Mouse (Mus musculus): ENCODE results near the gene Gm20547. TPM values are rescaled to one million over a fixed set of nuclear protein-coding genes. Genes with fewer than 3 reads are reported as not detected.
"Not testable (repeated sequence)": the region's sequence is repeated elsewhere in the genome, so short reads cannot be mapped to it uniquely, and the experiment has no call there.

The Gm20547 gene
- polyA plus RNA-seq, 1 experiment: not detected

DNA sequence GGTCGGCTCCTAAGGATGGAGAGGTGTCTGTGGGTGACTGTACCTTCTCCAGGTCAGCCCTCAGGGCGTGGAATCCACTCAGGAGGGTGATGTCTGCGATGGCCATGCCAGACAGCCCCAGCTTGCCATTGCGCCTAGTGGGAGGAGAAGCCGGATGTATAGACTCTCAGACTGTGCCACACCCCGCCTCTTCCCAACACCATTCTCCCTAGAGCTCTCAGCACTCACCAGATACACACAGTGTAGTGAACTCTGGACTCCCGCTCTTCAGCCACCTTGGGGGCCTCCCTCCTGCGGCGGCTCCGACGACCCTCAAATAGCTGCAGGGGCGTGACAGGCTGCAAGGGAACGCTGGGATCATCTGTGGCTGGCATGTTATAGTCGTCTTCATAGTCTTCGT, 70.6 kb downstream of the Gm20547 start:
- no peak for DNase-seq (ENCODE audit: low read depth)
- TF ChIP-seq CTCF (IDR thresholded peaks at IDR 0.05; ENCODE audit: borderline replicate concordance, extremely low read depth, insufficient read depth, insufficient read length): no peak
- TF ChIP-seq POLR2A (IDR thresholded peaks at IDR 0.05; ENCODE audit: borderline replicate concordance, extremely low read depth, insufficient read depth, insufficient read length, poor library complexity, severe bottlenecking): no peak

DNA sequence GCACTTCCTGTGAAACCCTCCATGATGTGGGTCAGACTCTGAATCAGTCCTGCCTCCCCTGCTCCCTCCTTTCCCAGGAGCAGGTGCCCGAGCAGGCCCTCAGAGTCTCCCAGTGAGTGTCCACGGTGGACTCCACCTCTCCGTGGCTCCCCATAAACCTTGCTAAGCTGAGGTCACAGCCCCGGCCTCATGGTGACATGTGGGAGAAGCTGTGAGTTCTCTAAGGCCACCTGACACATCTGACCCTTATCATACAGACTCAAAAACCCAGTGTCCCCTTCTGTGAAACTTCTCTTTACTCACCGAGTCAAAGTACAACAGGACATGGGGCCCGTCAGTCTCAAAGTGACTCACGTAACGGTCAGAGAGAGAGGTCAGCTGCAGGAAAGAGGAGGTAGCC, 71.0 kb downstream of the Gm20547 start:
- not testable (repeated sequence) for DNase-seq (ENCODE audit: low read depth)

DNA sequence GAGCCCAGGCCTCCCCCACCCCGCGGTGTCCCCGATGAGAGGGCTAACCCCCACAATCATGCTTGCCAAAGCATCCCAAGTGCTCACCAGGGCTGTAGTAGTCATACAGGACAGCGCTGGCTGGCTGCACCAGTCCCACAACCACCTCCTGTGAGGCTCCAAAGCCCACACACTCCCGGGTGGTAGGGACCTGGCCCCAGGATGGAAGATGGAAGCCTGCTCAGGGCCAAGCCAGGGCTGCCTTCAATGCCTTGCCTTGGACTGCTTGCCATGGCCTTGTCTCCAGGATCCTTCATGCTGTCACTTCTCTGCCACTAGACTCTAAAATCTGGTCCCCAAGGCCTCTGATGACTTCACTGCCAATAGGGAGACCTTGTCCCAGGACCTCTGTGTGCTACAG, 71.4 kb downstream of the Gm20547 start:
- not testable (repeated sequence) for DNase-seq (ENCODE audit: low read depth)

DNA sequence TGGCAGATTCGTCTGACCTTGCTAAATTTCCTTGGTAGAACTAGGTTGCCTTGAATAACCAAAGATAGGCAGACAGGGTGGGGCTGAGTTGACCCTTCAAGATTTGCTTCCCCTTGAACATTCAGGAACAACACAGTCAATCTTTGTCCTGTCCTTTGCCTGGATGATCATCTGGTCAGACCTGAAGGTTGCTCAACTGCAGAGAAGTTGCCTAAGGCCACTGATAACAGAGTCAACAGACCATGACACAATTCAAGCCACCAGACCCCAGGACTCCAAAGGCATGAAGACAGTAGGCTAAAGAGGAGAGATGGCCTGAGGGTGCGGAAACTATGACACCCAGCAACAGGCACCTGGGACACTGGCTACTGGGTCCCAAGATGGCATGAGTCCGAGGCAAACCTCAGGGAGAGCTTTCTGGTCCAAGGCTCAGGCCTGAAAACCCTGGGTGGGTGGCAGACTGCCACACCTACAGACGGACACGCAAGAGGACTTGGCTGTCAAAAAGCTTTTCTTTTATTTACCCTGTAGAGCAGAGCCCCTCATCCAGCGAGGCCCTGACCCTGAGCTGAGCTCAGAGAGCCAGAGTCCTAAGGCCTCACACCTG, 73.1 kb downstream of the Gm20547 start:
- TF ChIP-seq POLR2A (IDR thresholded peaks at IDR 0.05; ENCODE audit: borderline replicate concordance, extremely low read depth, insufficient read depth, insufficient read length, poor library complexity, severe bottlenecking) (no peak), CTCF (IDR thresholded peaks at IDR 0.05; ENCODE audit: borderline replicate concordance, extremely low read depth, insufficient read depth, insufficient read length) (no peak)
- no peak for DNase-seq (ENCODE audit: low read depth)

DNA sequence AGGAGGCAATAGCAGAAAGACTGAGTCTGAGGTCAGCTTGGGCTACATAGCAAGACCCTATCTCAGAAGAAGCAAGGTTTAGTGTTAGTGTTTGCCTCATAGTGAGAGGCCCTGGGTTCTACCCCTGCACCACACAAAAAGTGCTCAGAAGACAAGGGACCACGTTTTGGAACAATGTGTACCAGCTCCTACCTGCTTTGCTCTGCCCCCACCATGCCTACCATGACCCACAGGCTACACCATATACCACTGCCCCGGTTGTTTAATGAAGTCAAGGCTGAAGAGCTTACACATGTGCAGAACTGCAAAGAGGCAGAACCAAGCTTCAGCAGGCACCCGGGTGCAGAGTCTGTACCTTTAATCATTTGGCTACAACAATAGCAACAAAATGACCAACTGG, 74.7 kb downstream of the Gm20547 start:
- TF ChIP-seq CTCF (IDR thresholded peaks at IDR 0.05; ENCODE audit: borderline replicate concordance, extremely low read depth, insufficient read depth, insufficient read length): no peak
- no peak for TF ChIP-seq POLR2A (IDR thresholded peaks at IDR 0.05; ENCODE audit: borderline replicate concordance, extremely low read depth, insufficient read depth, insufficient read length, poor library complexity, severe bottlenecking)
- DNase-seq (ENCODE audit: low read depth): no peak

Other genes starting within 250 kb of the Gm20547 start
- 3.8 and 6.8 TPM in 2 replicates for gene Fkbpl, start 237.3 kb downstream of the Gm20547 start, polyA plus RNA-seq (2012; rRNA removed)
- 113 and 133 TPM in 2 replicates for gene Atf6b, start 234.9 kb downstream of the Gm20547 start, polyA plus RNA-seq (2012; rRNA removed)
- gene Tnxb, start 211.5 kb downstream of the Gm20547 start, polyA plus RNA-seq (2012; rRNA removed): 0.33 and 0.70 TPM in 2 replicates
- gene C4b, start 138.2 kb downstream of the Gm20547 start, polyA plus RNA-seq (2012; rRNA removed): 0.04 TPM in 2 replicates
- gene Cyp21a1, start 77.5 kb downstream of the Gm20547 start, polyA plus RNA-seq (2012; rRNA removed): 0.04 TPM in 2 replicates
- 57.1 and 75.0 TPM in 2 replicates for gene Stk19, start 45.1 kb downstream of the Gm20547 start, polyA plus RNA-seq (2012; rRNA removed)
- gene Dxo, start 45.0 kb downstream of the Gm20547 start, polyA plus RNA-seq (2012; rRNA removed): 73.5 and 101 TPM in 2 replicates
- gene Skiv2l, start 31.8 kb downstream of the Gm20547 start, polyA plus RNA-seq (2012; rRNA removed): 88.8 and 119 TPM in 2 replicates
- gene Nelfe, start 31.7 kb downstream of the Gm20547 start, polyA plus RNA-seq (2012; rRNA removed): 62.1 and 66.0 TPM in 2 replicates
- gene Cfb, start 19.5 kb downstream of the Gm20547 start, polyA plus RNA-seq (2012; rRNA removed): 0.21 and 0.42 TPM in 2 replicates
- 116 and 135 TPM in 2 replicates for gene Zbtb12, start 2.6 kb downstream of the Gm20547 start, polyA plus RNA-seq (2012; rRNA removed)
- 1.1 and 2.3 TPM in 2 replicates for gene C2, start 16.2 kb upstream of the Gm20547 start, polyA plus RNA-seq (2012; rRNA removed)
- gene Ehmt2, start 16.4 kb upstream of the Gm20547 start, polyA plus RNA-seq (2012; rRNA removed): 350 and 361 TPM in 2 replicates
- gene Slc44a4, start 32.4 kb upstream of the Gm20547 start, polyA plus RNA-seq (2012; rRNA removed): 0.06 and 0.07 TPM in 2 replicates
- 28.0 and 29.6 TPM in 2 replicates for gene Neu1, start 49.2 kb upstream of the Gm20547 start, polyA plus RNA-seq (2012; rRNA removed)
- gene Hspa1b, start 77.2 kb upstream of the Gm20547 start, polyA plus RNA-seq (2012; rRNA removed): 6.3 and 7.1 TPM in 2 replicates
- gene Gm20481, start 87.9 kb upstream of the Gm20547 start, polyA plus RNA-seq (2012; rRNA removed): not detected in 2 replicates
- 6.3 and 6.6 TPM in 2 replicates for gene Hspa1a, start 90.1 kb upstream of the Gm20547 start, polyA plus RNA-seq (2012; rRNA removed)
- gene Hspa1l, start 90.7 kb upstream of the Gm20547 start, polyA plus RNA-seq (2012; rRNA removed): 0.14 and 0.40 TPM in 2 replicates
- 136 and 185 TPM in 2 replicates for gene Lsm2, start 99.8 kb upstream of the Gm20547 start, polyA plus RNA-seq (2012; rRNA removed)
- gene Vars, start 118.9 kb upstream of the Gm20547 start, polyA plus RNA-seq (2012; rRNA removed): 99.2 and 119 TPM in 2 replicates
- 0.49 and 0.71 TPM in 2 replicates for gene Vwa7, start 134.5 kb upstream of the Gm20547 start, polyA plus RNA-seq (2012; rRNA removed)
- 4.0 and 6.5 TPM in 2 replicates for gene Sapcd1, start 146.0 kb upstream of the Gm20547 start, polyA plus RNA-seq (2012; rRNA removed)
- 4.2 and 6.4 TPM in 2 replicates for gene Msh5, start 164.7 kb upstream of the Gm20547 start, polyA plus RNA-seq (2012; rRNA removed)
- 69.6 and 89.8 TPM in 2 replicates for gene Clic1, start 167.9 kb upstream of the Gm20547 start, polyA plus RNA-seq (2012; rRNA removed)
- 322 and 438 TPM in 2 replicates for gene Ddah2, start 177.0 kb upstream of the Gm20547 start, polyA plus RNA-seq (2012; rRNA removed)
- gene Ly6g6c, start 183.3 kb upstream of the Gm20547 start, polyA plus RNA-seq (2012; rRNA removed): 0.42 and 0.50 TPM in 2 replicates
- gene Mpig6b, start 184.1 kb upstream of the Gm20547 start, polyA plus RNA-seq (2012; rRNA removed): 0.30 and 0.35 TPM in 2 replicates
- gene Ly6g6e, start 194.9 kb upstream of the Gm20547 start, polyA plus RNA-seq (2012; rRNA removed): 1.2 and 12.4 TPM in 2 replicates
- gene Ly6g6d, start 196.0 kb upstream of the Gm20547 start, polyA plus RNA-seq (2012; rRNA removed): 1.8 and 2.7 TPM in 2 replicates
- 0.15 and 0.30 TPM in 2 replicates for gene Ly6g6f, start 203.6 kb upstream of the Gm20547 start, polyA plus RNA-seq (2012; rRNA removed)
- gene Abhd16a, start 207.2 kb upstream of the Gm20547 start, polyA plus RNA-seq (2012; rRNA removed): 91.0 and 135 TPM in 2 replicates
- not detected in 2 replicates for gene Ly6g5c, start 226.2 kb upstream of the Gm20547 start, polyA plus RNA-seq (2012; rRNA removed)
- gene Ly6g5b, start 233.4 kb upstream of the Gm20547 start, polyA plus RNA-seq (2012; rRNA removed): 3.1 and 3.4 TPM in 2 replicates
- gene Gpank1, start 239.4 kb upstream of the Gm20547 start, polyA plus RNA-seq (2012; rRNA removed): 21.4 and 25.3 TPM in 2 replicates
- gene Csnk2b, start 240.0 kb upstream of the Gm20547 start, polyA plus RNA-seq (2012; rRNA removed): 243 and 257 TPM in 2 replicates
- gene D17H6S53E, start 244.3 kb upstream of the Gm20547 start, polyA plus RNA-seq (2012; rRNA removed): 3.3 and 4.6 TPM in 2 replicates

Data from brain, embryonic 14.5 days (tissue).